ENCODE assay signal across 8 mouse cellular contexts in genomic region chr5:77266066-77266885, GRCm38 (mm10). TPM values are rescaled to one million over a fixed set of nuclear protein-coding genes. Genes with fewer than 3 reads are reported as not detected.
A peak's percentile ranks its signal among the peaks of the same experiment; 100 is the strongest.
DNase-seq lines count a peak whose midpoint lies in the region; ATAC-seq and TF ChIP-seq lines count a peak whose summit lies in the region.

No protein-coding gene starts in this region.

- in situ Hi-C loops in CH12.LX (cut with MboI; ENCODE audit: low pct_ligation_motif_present, low pct_unique_long_range_greater_than_20kb, low sequenced_read_pairs) = no loop called here

- TF ChIP-seq POLR2A in CH12.LX (IDR thresholded peaks at IDR 0.05; ENCODE audit: low read depth, low read length) = no peak; the same call in 1 of the 2 replicates

- under 1% methylated on average over 58 of the region's 87 CpGs for WGBS in forebrain, embryonic 14.5 days

- TF ChIP-seq RAD21 in CH12.LX (IDR thresholded peaks at IDR 0.05; ENCODE audit: low read depth, low read length) = no peak

- TF ChIP-seq EP300 in CH12.LX (IDR thresholded peaks at IDR 0.05; ENCODE audit: low read length) = no peak; the same call in 1 of the 2 replicates

- peaks cover 18% of the 10 kb centered on the region for H3K9me3 ChIP-seq in CH12.LX (replicated peaks; ENCODE audit: low read length)
- H3K9me3 ChIP-seq in forebrain, embryonic 14.5 days (replicated peaks; ENCODE audit: control insufficient read depth, low read length) = no peaks in the 10 kb centered on the region

- peak; percentile 40 for DNase-seq in CH12.LX (ENCODE audit: extremely low read depth)
- DNase-seq in adrenal gland, postnatal 4 days (ENCODE audit: low spot score in 2 of 2) = peak; percentile 27 to 28
- DNase-seq in forebrain, embryonic 14.5 days (ENCODE audit: low spot score) = peak; percentile 70
- peak; percentile 53 to 70 for DNase-seq in heart, postnatal 36 days
- peak; percentile 37 to 54 for DNase-seq in layer of hippocampus, postnatal 10 days (ENCODE audit: low spot score in 2 of 2)
- peak; percentile 72 to 79 for DNase-seq in lung, postnatal 4 days
- DNase-seq in retina, postnatal 1 day = peak; percentile 65
- DNase-seq in urinary bladder, postnatal 14 days (ENCODE audit: low spot score) = peak; percentile 60

- H3K79me2 ChIP-seq in CH12.LX (replicated peaks; ENCODE audit: control insufficient read depth, extremely low read depth, insufficient read depth, poor library complexity, severe bottlenecking) = peaks cover 44% of the 10 kb centered on the region

- dilution Hi-C loops in CH12.LX (cut with MboI; ENCODE audit: extremely low pct_ligation_motif_present, extremely low pct_unique_long_range_greater_than_20kb, low sequenced_read_pairs) = no loop called here

- peaks cover 25 to 33% of the 10 kb centered on the region in 2 experiments for H3K36me3 ChIP-seq in CH12.LX (replicated peaks in 1 of 2; ENCODE audit: control insufficient read depth in 1 of 2, insufficient read depth in 1 of 2, low read length in 1 of 2)
- H3K36me3 ChIP-seq in forebrain, embryonic 14.5 days (ENCODE audit: control insufficient read depth, insufficient read depth, low read length) = peaks cover 24% of the 10 kb centered on the region; the same call in 1 of the 2 replicates

- peaks cover 3 to 33% of the 10 kb centered on the region in 2 experiments for H3K4me1 ChIP-seq in CH12.LX (ENCODE audit: control insufficient read depth in 1 of 2, insufficient read depth in 2 of 2)
- H3K4me1 ChIP-seq in forebrain, embryonic 14.5 days (ENCODE audit: control insufficient read depth, insufficient read depth, low read length) = no peaks in the 10 kb centered on the region; the same call in 1 of the 2 replicates

- intact Hi-C loops in heart, postnatal 36 days (cut with DNase I) = loop anchor here (2.0 kb wide), 1 partner anchor 43 kb away; no protein-coding TSS in a partner anchor

- peak overlapping the region; percentile 79 for H3K9ac ChIP-seq in CH12.LX (ENCODE audit: insufficient read depth, low read depth)
- peak overlapping the region; percentile 82 for H3K9ac ChIP-seq in forebrain, embryonic 14.5 days (ENCODE audit: low read length)

- H3K4me2 ChIP-seq in CH12.LX (ENCODE audit: insufficient read depth, low read depth, poor library complexity, severe bottlenecking) = no peak overlapping the region
- peak overlapping the region; percentile 81 for H3K4me2 ChIP-seq in forebrain, embryonic 14.5 days (ENCODE audit: low read length)

- peak in 1 of 2 experiments; percentile 14; a peak in 1 of 4 replicates for TF ChIP-seq CTCF in CH12.LX (conservative IDR thresholded peaks at IDR 0.05 in 1 of 2, IDR thresholded peaks at IDR 0.05 in 1 of 2; ENCODE audit: low read depth in 2 of 2, low read length in 2 of 2)

- peak overlapping the region; percentile 68 to 83 (median 71) for H3K4me3 ChIP-seq in CH12.LX (replicated peaks in 1 of 3; ENCODE audit: low read depth in 2 of 3, low read length in 2 of 3, poor library complexity in 1 of 3)
- H3K4me3 ChIP-seq in forebrain, embryonic 14.5 days (ENCODE audit: low read depth, low read length) = peak overlapping the region; percentile 93

- H3K27me3 ChIP-seq in CH12.LX (replicated peaks) = no peaks in the 10 kb centered on the region
- no peaks in the 10 kb centered on the region for H3K27me3 ChIP-seq in forebrain, embryonic 14.5 days (replicated peaks; ENCODE audit: control insufficient read depth, insufficient read depth, low read length)

- ATAC-seq in forebrain, embryonic 14.5 days = peak; percentile 68

- peak overlapping the region; percentile 74 for H3K27ac ChIP-seq in CH12.LX (ENCODE audit: insufficient read depth, low read depth)
- peak overlapping the region; percentile 83 for H3K27ac ChIP-seq in forebrain, embryonic 14.5 days (ENCODE audit: low read depth, low read length)

TF ChIP-seq in CH12.LX, 34 proteins besides CTCF, POLR2A, EP300 and RAD21:
- TF ChIP-seq POLR2AphosphoS2 (IDR thresholded peaks at IDR 0.05; ENCODE audit: low read depth, low read length) (0 out of 2 replicates have a peak, but pooled peaks have one; percentile 27), ZKSCAN1 (IDR thresholded peaks at IDR 0.05; ENCODE audit: borderline replicate concordance, low read depth, low read length) (no peak)

RNA-seq across cellular contexts. Expression of gene Rest, which starts 1.0 kb away (rescaled TPM):
- total RNA-seq in CH12.LX (2012; rRNA removed) (15.4 and 15.9 TPM in 2 replicates), CH12.LX (2014; rRNA removed) (16.5 and 16.8 TPM in 2 replicates)
- polyA plus RNA-seq in CH12.LX (2012; ENCODE audit: insufficient read length, low read depth) = 7.4 and 7.8 TPM in 2 replicates
- total RNA-seq in adrenal gland, postnatal 4 days (2021) = 10 to 100 TPM; 39.0 to 42.6 TPM
- polyA plus RNA-seq in forebrain, embryonic 14.5 days (2014; fragmentation: Nextera tagmentation; extraction: Ambion mirVana) = 7.4 and 7.5 TPM in 2 replicates
- 10 to 100 TPM; 14.8 to 16.5 TPM for total RNA-seq in heart, postnatal 36 days (2021)
- total RNA-seq in layer of hippocampus, postnatal 10 days (2021) = 1 to 10 TPM; 6.0 to 6.1 TPM

RNA-seq across cellular contexts. Expression of gene Noa1, which starts 43.6 kb away (rescaled TPM):
- total RNA-seq in CH12.LX (2012; rRNA removed) = 25.8 and 33.0 TPM in 2 replicates
- 44.3 and 45.7 TPM in 2 replicates for total RNA-seq in CH12.LX (2014; rRNA removed)
- 59.4 and 60.7 TPM in 2 replicates for polyA plus RNA-seq in CH12.LX (2012; ENCODE audit: insufficient read length, low read depth)
- total RNA-seq in adrenal gland, postnatal 4 days (2021) = 10 to 100 TPM; 25.4 to 25.7 TPM
- polyA plus RNA-seq in forebrain, embryonic 14.5 days (2014; fragmentation: Nextera tagmentation; extraction: Ambion mirVana) = 30.2 and 35.7 TPM in 2 replicates
- 10 to 100 TPM; 20.4 to 23.1 TPM for total RNA-seq in heart, postnatal 36 days (2021)
- total RNA-seq in layer of hippocampus, postnatal 10 days (2021) = 10 to 100 TPM; 24.3 to 29.0 TPM

RNA-seq across cellular contexts. Expression of gene Polr2b, which starts 43.7 kb away (rescaled TPM):
- total RNA-seq in CH12.LX (2012; rRNA removed) (133 and 140 TPM in 2 replicates), CH12.LX (2014; rRNA removed) (119 and 129 TPM in 2 replicates)
- polyA plus RNA-seq in CH12.LX (2012; ENCODE audit: insufficient read length, low read depth) = 78.0 and 88.0 TPM in 2 replicates
- 10 to 100 TPM; 87.5 to 89.2 TPM for total RNA-seq in adrenal gland, postnatal 4 days (2021)
- polyA plus RNA-seq in forebrain, embryonic 14.5 days (2014; fragmentation: Nextera tagmentation; extraction: Ambion mirVana) = 86.8 and 90.9 TPM in 2 replicates
- total RNA-seq in heart, postnatal 36 days (2021) = 10 to 100 TPM; 34.8 to 38.3 TPM
- total RNA-seq in layer of hippocampus, postnatal 10 days (2021) = 10 to 100 TPM; 51.8 to 54.2 TPM

RNA-seq across cellular contexts. Expression of gene Spink2, which starts 55.0 kb away (rescaled TPM):
- total RNA-seq in CH12.LX (2012; rRNA removed) (0.42 and 0.55 TPM in 2 replicates), CH12.LX (2014; rRNA removed) (not detected in 2 replicates)
- 0.67 and 1.3 TPM in 2 replicates for polyA plus RNA-seq in CH12.LX (2012; ENCODE audit: insufficient read length, low read depth)
- total RNA-seq in adrenal gland, postnatal 4 days (2021) = under 1 TPM in 1 of 2 experiments, not detected in 1; 0.54 TPM
- polyA plus RNA-seq in forebrain, embryonic 14.5 days (2014; fragmentation: Nextera tagmentation; extraction: Ambion mirVana) = 0.75 and 0.99 TPM in 2 replicates
- under 1 TPM in 1 of 2 experiments, not detected in 1; 0.53 TPM for total RNA-seq in heart, postnatal 36 days (2021)
- not detected for total RNA-seq in layer of hippocampus, postnatal 10 days (2021)

Comparison
In these comparisons a context has a peak if more than half of its experiments do, and no peak if none do; other contexts are left out.
1. Peak in every context shown above with its lines: DNase-seq, ATAC-seq, H3K4me3 ChIP-seq and H3K27ac ChIP-seq.